Mouse (Mus musculus): ENCODE measurements around the gene Copb1. TPM values are rescaled to one million over a fixed set of nuclear protein-coding genes. Genes with fewer than 3 reads are reported as not detected.
"Not testable (repeated sequence)": the region's sequence is repeated elsewhere in the genome, so short reads cannot be mapped to it uniquely, and the experiment has no call there.

The Copb1 gene
- polyA plus RNA-seq, 1 experiment = 26.6 TPM

DNA sequence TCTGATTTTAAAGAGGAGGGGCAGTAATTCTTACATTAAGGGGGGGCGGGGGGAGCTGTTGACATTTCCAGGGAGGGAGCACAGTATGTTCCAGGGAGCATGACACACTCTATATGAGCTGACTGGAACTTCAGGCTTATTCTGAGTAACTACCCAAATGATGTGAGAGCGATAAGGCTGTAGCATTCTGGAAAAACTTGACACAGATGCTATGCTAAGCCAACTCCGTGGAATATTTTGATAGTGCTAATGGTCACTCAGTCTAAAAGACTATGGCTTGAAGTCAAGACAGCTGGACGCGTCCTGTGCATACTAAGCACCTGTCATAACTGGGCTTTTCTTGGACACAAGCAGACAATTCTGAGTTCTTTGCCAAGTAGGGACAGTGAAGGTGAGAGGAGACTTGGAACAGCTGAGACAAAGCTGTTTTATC, 51.5 kb downstream of the Copb1 start:
- no peaks in the 10 kb centered on the region for H3K27me3 ChIP-seq (ENCODE audit: control insufficient read depth, insufficient read depth, low read length)

DNA sequence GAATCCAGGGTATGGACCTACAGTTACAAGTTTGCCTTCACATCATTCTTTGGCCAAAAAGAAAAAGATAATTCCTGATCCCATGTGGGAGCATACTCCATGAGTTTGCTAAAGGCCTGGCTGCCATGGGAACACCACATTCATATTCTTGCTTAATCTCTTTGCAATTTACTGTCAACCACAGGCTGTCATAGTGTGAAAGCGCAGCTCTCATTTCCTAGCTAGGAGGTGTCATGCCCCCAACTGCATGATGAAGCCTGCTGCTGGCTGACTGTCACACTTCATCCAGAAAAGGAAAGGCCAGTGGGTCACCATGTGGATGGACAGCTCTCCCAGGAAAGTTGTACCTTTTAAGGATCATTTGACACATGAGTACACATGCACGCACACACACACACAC, 53.9 kb downstream of the Copb1 start:
- Histone ChIP-seq H3K27ac (ENCODE audit: control insufficient read depth, insufficient read depth, low read depth, low read length) (no peak overlapping the region), H3K4me1 (ENCODE audit: control insufficient read depth, insufficient read depth, low read length) (no peaks in the 10 kb centered on the region), H3K27me3 (ENCODE audit: control insufficient read depth, insufficient read depth, low read length) (no peaks in the 10 kb centered on the region), H3K36me3 (ENCODE audit: control insufficient read depth, insufficient read depth, low read length) (no peaks in the 10 kb centered on the region), H3K4me3 (ENCODE audit: control insufficient read depth, low read depth, low read length) (no peak overlapping the region)
- no peak for TF ChIP-seq CTCF (IDR thresholded peaks at IDR 0.05; ENCODE audit: control insufficient read depth, insufficient read depth, insufficient replicate concordance, low read depth, low read length)
- TF ChIP-seq POLR2A (IDR thresholded peaks at IDR 0.05; ENCODE audit: control insufficient read depth, low read depth, low read length) = no peak

More for the DNA sequence above, 51.5 kb downstream of the Copb1 start:
- Histone ChIP-seq H3K36me3 (ENCODE audit: control insufficient read depth, insufficient read depth, low read length) (no peaks in the 10 kb centered on the region), H3K4me1 (ENCODE audit: control insufficient read depth, insufficient read depth, low read length) (no peaks in the 10 kb centered on the region), H3K4me3 (ENCODE audit: control insufficient read depth, low read depth, low read length) (no peak overlapping the region), H3K27ac (ENCODE audit: control insufficient read depth, insufficient read depth, low read depth, low read length) (no peak overlapping the region)
- no peak for TF ChIP-seq POLR2A (IDR thresholded peaks at IDR 0.05; ENCODE audit: control insufficient read depth, low read depth, low read length)
- no peak for TF ChIP-seq CTCF (IDR thresholded peaks at IDR 0.05; ENCODE audit: control insufficient read depth, insufficient read depth, insufficient replicate concordance, low read depth, low read length)

DNA sequence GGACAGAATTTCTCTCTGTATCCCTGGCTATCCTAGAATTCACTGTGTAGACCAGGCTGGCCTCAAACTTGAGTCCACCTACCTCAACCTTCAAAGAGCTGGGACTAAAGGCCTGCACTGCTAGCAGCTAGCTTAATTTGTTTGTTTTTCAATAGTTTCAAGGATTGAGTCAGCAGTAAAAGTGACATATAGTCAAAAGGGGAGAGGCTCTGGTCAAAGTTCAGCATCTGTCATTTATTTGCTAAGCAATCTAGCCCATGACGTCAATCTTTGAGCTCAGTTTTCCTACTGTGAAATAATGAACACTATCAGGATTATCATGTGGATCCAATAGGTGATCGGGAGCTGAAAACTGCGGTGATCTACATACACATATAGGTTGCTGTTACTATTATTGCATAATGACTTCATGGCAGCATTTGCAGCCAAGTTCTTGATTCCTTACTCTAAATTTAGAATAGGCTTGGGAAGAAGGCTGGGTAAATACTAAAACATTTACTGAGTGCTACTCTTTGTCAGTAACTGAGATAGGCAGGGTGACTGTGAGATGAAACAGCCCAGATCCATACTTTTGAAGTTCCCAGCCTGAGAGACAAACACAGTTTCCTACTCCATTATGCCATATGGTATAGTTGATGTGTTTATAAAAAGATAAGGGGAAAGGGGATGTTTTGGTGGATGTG, 54.9 kb downstream of the Copb1 start:
- no peak overlapping the region for H3K4me3 ChIP-seq (ENCODE audit: control insufficient read depth, low read depth, low read length)
- H3K27me3 ChIP-seq (ENCODE audit: control insufficient read depth, insufficient read depth, low read length) = no peaks in the 10 kb centered on the region
- no peak for TF ChIP-seq CTCF (IDR thresholded peaks at IDR 0.05; ENCODE audit: control insufficient read depth, insufficient read depth, insufficient replicate concordance, low read depth, low read length)
- TF ChIP-seq POLR2A (IDR thresholded peaks at IDR 0.05; ENCODE audit: control insufficient read depth, low read depth, low read length) = no peak
- H3K36me3 ChIP-seq (ENCODE audit: control insufficient read depth, insufficient read depth, low read length) = no peaks in the 10 kb centered on the region
- no peaks in the 10 kb centered on the region for H3K4me1 ChIP-seq (ENCODE audit: control insufficient read depth, insufficient read depth, low read length)
- H3K27ac ChIP-seq (ENCODE audit: control insufficient read depth, insufficient read depth, low read depth, low read length) = no peak overlapping the region

DNA sequence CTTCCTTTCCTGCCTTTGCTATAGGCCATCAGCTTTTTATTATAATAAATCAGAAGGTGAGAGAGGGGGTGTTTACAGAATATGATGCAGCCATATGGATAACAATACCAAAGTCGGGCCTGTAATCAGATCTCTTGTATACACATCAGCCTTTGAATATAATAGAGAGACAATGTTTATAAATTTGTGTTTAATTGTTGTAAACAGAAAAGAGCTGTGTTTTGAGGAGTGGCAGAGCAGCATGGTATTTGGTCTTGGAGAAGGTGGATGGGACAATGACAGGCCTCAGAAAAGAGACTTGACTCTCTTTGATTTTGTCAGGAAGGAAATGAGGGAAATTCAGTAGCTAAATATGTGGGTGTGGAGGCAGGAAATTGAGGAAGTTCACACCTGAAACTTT, 56.3 kb downstream of the Copb1 start:
- Histone ChIP-seq H3K4me3 (ENCODE audit: control insufficient read depth, low read depth, low read length) (no peak overlapping the region), H3K36me3 (ENCODE audit: control insufficient read depth, insufficient read depth, low read length) (no peaks in the 10 kb centered on the region), H3K4me1 (ENCODE audit: control insufficient read depth, insufficient read depth, low read length) (no peaks in the 10 kb centered on the region), H3K27ac (ENCODE audit: control insufficient read depth, insufficient read depth, low read depth, low read length) (no peak overlapping the region), H3K27me3 (ENCODE audit: control insufficient read depth, insufficient read depth, low read length) (no peaks in the 10 kb centered on the region)
- TF ChIP-seq POLR2A (IDR thresholded peaks at IDR 0.05; ENCODE audit: control insufficient read depth, low read depth, low read length) (no peak), CTCF (IDR thresholded peaks at IDR 0.05; ENCODE audit: control insufficient read depth, insufficient read depth, insufficient replicate concordance, low read depth, low read length) (no peak)

DNA sequence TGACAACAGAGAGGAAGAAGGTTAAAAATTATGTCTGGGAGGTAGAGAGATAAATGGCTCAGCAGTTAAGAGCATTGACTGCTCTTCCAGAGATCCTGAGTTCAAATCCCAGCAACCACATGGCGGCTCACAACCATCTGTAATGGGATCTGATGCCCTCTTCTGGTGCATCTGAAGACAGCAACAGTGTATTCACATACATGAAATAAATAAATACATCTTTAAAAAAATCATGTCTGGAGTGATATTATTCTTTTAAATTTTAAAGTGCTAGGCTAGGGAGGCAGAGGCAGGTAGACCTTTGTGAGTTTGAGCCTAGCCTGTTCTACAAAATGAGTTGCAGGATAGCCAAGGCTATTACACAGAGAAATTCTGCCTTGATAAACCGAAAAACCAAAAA, 57.9 kb downstream of the Copb1 start:
- H3K4me3 ChIP-seq (ENCODE audit: control insufficient read depth, low read depth, low read length); H3K36me3 ChIP-seq (ENCODE audit: control insufficient read depth, insufficient read depth, low read length); H3K27me3 ChIP-seq (ENCODE audit: control insufficient read depth, insufficient read depth, low read length); H3K27ac ChIP-seq (ENCODE audit: control insufficient read depth, insufficient read depth, low read depth, low read length); H3K4me1 ChIP-seq (ENCODE audit: control insufficient read depth, insufficient read depth, low read length): not testable (repeated sequence)

DNA sequence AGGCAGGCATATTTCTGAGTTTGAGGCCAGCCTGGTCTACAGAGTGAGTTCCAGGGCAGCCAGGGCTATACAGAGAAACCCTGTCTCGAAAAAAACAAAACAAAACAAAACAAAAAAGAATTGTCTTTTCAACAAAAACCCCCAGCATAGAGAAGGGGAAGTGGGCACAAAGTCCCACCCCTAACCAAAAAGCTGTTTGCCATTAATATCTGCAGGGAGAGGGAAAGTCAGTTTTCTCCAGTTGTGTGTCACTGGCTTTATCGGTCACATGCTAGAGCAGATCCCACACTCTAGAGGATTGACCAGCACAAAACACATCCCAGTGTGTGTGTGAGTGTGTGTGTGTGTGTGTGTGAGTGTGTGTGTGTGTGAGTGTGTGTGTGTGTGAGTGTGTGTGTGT, 59.7 kb downstream of the Copb1 start:
- not testable (repeated sequence) for H3K4me1 ChIP-seq (ENCODE audit: control insufficient read depth, insufficient read depth, low read length); H3K27me3 ChIP-seq (ENCODE audit: control insufficient read depth, insufficient read depth, low read length); H3K4me3 ChIP-seq (ENCODE audit: control insufficient read depth, low read depth, low read length); H3K27ac ChIP-seq (ENCODE audit: control insufficient read depth, insufficient read depth, low read depth, low read length); H3K36me3 ChIP-seq (ENCODE audit: control insufficient read depth, insufficient read depth, low read length)

DNA sequence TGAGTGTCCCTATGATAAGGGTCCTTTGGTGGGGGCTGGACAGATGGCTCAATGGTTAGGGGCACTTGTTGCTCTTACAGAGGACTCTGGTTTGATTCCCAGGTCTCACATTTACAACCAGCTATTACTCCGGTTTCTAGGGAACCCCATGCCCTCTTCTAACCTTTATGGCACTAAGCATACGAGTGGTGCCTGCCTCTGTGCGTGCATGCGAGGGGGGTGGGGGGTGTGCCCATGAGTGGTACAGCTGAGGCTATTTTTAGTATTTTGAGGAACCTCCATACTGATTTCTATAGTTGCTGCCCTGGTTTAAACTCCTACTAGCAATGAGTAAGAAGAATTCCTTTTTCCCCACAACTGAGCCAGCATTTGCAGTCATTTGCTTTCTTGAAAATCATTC, 60.3 kb downstream of the Copb1 start:
- TF ChIP-seq CTCF (IDR thresholded peaks at IDR 0.05; ENCODE audit: control insufficient read depth, insufficient read depth, insufficient replicate concordance, low read depth, low read length) (no peak), POLR2A (IDR thresholded peaks at IDR 0.05; ENCODE audit: control insufficient read depth, low read depth, low read length) (no peak)

More for the DNA sequence above, 60.3 kb downstream of the Copb1 start:
- Histone ChIP-seq H3K36me3 (ENCODE audit: control insufficient read depth, insufficient read depth, low read length) (no peaks in the 10 kb centered on the region), H3K4me1 (ENCODE audit: control insufficient read depth, insufficient read depth, low read length) (no peaks in the 10 kb centered on the region), H3K27me3 (ENCODE audit: control insufficient read depth, insufficient read depth, low read length) (no peaks in the 10 kb centered on the region), H3K4me3 (ENCODE audit: control insufficient read depth, low read depth, low read length) (no peak overlapping the region), H3K27ac (ENCODE audit: control insufficient read depth, insufficient read depth, low read depth, low read length) (no peak overlapping the region)

Measured in testis, adult 2 months (tissue).